Mouse (Mus musculus) embryonic fibroblast, embryonic 13.5 days (primary cell): ENCODE results near the gene Olfr713. TPM values are rescaled to one million over a fixed set of nuclear protein-coding genes. Genes with fewer than 3 reads are reported as not detected.

Source experiments
- H3K27ac ChIP-seq: 2 replicates; pipeline ENCODE4 v1.5.1; 2012; ENCODE audit warnings: low read length, control low read depth, inconsistent platforms; ENCODE audit not compliant: insufficient read depth
- H3K4me1 ChIP-seq: 2 replicates; pipeline ENCODE4 v1.6.1; 2011; ENCODE audit warnings: low read length; ENCODE audit not compliant: control insufficient read depth, insufficient read depth
- H3K4me3 ChIP-seq: 2 replicates; pipeline ENCODE4 v1.5.1; 2011; ENCODE audit warnings: mild to moderate bottlenecking, control low read depth, low read length; ENCODE audit not compliant: insufficient read depth
- CTCF ChIP-seq: IDR thresholded peaks from 2 replicates; pipeline ENCODE4 v1.5.1; 2011; ENCODE audit warnings: mild to moderate bottlenecking, control low read depth, low read length, moderate library complexity, borderline replicate concordance; ENCODE audit not compliant: insufficient read depth
- POLR2A ChIP-seq: IDR thresholded peaks from 2 replicates; pipeline ENCODE4 v1.6.1; 2011; ENCODE audit warnings: low read depth, mild to moderate bottlenecking, control low read depth, low read length, moderate library complexity
- polyA plus RNA-seq: library from polyadenylated mRNA; stranded (reverse); fragments of >200 nt; gene quantifications from 2 replicates; pipeline ENCODE4 v1.2.4, GENCODE M21; 2011; ENCODE audit warnings: low read depth; ENCODE audit not compliant: missing spikeins, insufficient read length

The Olfr713 gene
- polyA plus RNA-seq, 1 experiment: not detected

- Histone ChIP-seq H3K4me3 (no peak within 1 kb of the TSS), H3K4me1 (no peaks in the 10 kb centered on the region), H3K27ac (no peak within 1 kb of the TSS)
- TF ChIP-seq POLR2A: no peak
- TF ChIP-seq CTCF: no peak
Measured at GRCm38 (mm10) chr7:107070681-107071080, 39.7 kb downstream of the Olfr713 start, which contains the start of gene Olfr714. Gene Olfr714, plus strand, starts transcription at chr7:107070981.

Other genes with a start within 250 kb of the Olfr713 start
- not detected in 2 replicates for gene Olfr699, start 238.0 kb upstream of the Olfr713 start, polyA plus RNA-seq
- gene Olfr700, start 222.3 kb upstream of the Olfr713 start, polyA plus RNA-seq: not detected in 2 replicates
- gene Olfr701, start 217.0 kb upstream of the Olfr713 start, polyA plus RNA-seq: not detected in 2 replicates
- gene Olfr702, start 197.3 kb upstream of the Olfr713 start, polyA plus RNA-seq: not detected in 2 replicates
- not detected in 2 replicates for gene Olfr703, start 187.8 kb upstream of the Olfr713 start, polyA plus RNA-seq
- not detected in 2 replicates for gene Olfr704, start 168.0 kb upstream of the Olfr713 start, polyA plus RNA-seq
- not detected in 2 replicates for gene Olfr705, start 154.3 kb upstream of the Olfr713 start, polyA plus RNA-seq
- gene Olfr706, start 143.0 kb upstream of the Olfr713 start, polyA plus RNA-seq: not detected in 2 replicates
- gene Olfr707, start 129.9 kb upstream of the Olfr713 start, polyA plus RNA-seq: not detected in 2 replicates
- not detected in 2 replicates for gene Olfr1532-ps1, start 123.2 kb upstream of the Olfr713 start, polyA plus RNA-seq
- gene Olfr709-ps1, start 99.0 kb upstream of the Olfr713 start, polyA plus RNA-seq: not detected in 2 replicates
- gene Olfr710, start 82.9 kb upstream of the Olfr713 start, polyA plus RNA-seq: not detected in 2 replicates
- not detected in 2 replicates for gene Olfr6, start 67.2 kb upstream of the Olfr713 start, polyA plus RNA-seq
- gene Olfr711, start 55.7 kb upstream of the Olfr713 start, polyA plus RNA-seq: not detected in 2 replicates
- gene Olfr2, start 25.1 kb upstream of the Olfr713 start, polyA plus RNA-seq: not detected in 2 replicates
- gene Olfr714, start 39.8 kb downstream of the Olfr713 start, polyA plus RNA-seq: not detected in 2 replicates
- not detected in 2 replicates for gene Olfr17, start 62.0 kb downstream of the Olfr713 start, polyA plus RNA-seq
- gene Olfr715b, start 79.2 kb downstream of the Olfr713 start, polyA plus RNA-seq: not detected in 2 replicates
- not detected in 2 replicates for gene Olfr715, start 99.9 kb downstream of the Olfr713 start, polyA plus RNA-seq
- gene Olfr716, start 107.2 kb downstream of the Olfr713 start, polyA plus RNA-seq: not detected in 2 replicates
- not detected in 2 replicates for gene Nlrp14, start 135.8 kb downstream of the Olfr713 start, polyA plus RNA-seq
- gene Rbmxl2, start 178.3 kb downstream of the Olfr713 start, polyA plus RNA-seq: not detected in 2 replicates